Mouse (Mus musculus) G1E-ER4 (cell line): ENCODE measurements around the gene Smchd1. TPM values are rescaled to one million over a fixed set of nuclear protein-coding genes. Genes with fewer than 3 reads are reported as not detected.

Experiments used
- GATA1 ChIP-seq: IDR thresholded peaks from one replicate; pipeline ENCODE4 v1.8.0; 2012; ENCODE audit warnings: low read length, inconsistent platforms
- polyA plus RNA-seq: library from polyadenylated mRNA; stranded (reverse); fragments of >175 nt; gene quantifications from 2 replicates; pipeline ENCODE4 v1.2.3, GENCODE M21; 2012

Gene Smchd1
- polyA plus RNA-seq, 1 experiment = 17.8 TPM

DNA sequence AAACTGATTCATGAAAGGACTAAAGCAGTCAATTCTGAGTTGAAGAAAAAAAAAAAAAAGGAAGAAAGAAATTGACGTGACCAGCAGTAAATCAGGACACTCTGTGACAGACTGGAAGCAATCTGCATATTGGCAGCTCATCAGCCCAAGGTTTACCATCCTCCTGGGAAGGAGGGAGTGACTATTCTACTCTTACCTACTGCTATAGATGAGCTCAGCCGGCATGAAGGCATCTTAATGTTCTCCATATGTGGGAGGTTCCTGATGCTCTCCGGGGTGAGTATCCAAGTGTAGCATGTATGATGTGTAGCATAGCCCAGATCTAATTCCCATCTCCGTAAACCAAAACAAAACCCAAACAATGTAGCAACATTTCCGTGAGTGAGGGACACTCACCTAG is 173.7 kb downstream of the Smchd1 start:
- no peak for TF ChIP-seq GATA1

DNA sequence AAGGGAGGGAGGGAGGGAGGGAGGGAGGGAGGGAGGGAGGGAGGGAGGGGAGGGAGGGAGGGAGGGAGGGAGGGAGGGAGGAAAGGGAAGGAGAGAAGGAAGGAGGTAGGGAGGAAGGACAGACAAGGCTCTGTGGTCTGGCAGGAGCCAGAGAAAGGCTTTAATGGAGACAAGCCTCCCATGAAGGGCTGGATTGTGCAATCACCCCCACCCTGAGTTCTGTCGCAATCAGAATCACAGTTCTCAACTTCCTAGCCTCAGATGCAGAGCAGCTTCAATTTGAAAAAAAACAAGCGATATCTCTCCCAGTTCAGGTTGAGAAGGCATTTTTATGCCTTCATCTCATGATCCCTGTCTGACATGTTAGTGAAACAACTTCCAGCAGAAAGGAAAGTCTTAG is 174.8 kb downstream of the Smchd1 start:
- TF ChIP-seq GATA1 = no peak

DNA sequence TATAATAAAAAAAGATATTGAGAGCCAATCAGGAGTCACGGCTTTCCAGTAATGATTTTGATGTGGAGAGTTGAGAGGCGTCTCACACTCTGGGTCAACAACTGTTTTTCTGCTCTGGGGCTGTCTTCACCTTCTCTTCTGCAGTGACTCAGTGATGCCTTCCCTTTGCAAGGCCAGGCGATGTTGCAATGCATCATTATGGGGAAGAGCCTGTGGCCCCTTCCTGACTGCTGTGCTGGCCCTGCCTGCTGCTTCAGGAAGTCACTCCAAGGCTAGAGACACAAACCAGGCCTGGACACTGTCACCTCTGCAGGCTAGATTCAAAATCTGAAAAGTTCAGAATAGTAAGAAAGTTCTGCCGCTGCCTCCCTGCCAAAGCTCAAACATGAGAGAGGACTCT is 175.3 kb downstream of the Smchd1 start:
- TF ChIP-seq GATA1 = no peak

DNA sequence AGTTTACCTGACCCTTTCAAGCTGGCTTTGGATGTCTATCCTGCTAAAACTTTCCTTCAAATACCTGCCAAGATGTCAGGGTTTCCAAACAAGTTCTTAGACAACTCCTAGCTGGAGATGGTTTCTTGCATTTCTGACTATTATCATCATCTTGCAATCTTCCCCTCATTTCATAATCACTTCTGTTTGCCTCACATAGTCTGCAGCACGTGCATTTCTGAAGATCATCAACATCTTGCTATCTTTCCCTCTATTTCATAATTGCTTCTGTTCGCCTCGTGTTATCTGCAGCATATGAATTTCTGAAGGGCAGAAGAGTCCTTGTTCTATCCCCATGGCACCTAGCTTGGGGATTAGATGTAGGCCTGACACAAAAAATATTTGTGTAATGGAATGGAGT is 180.6 kb downstream of the Smchd1 start:
- TF ChIP-seq GATA1 = no peak

Other genes starting within 250 kb of the Smchd1 start
- 115 and 163 TPM in 2 replicates for gene Emilin2, start 163.4 kb downstream of the Smchd1 start, polyA plus RNA-seq
- 0.05 TPM in 1 of 2 replicates, not detected in the other for gene Gm4707, start 15.4 kb downstream of the Smchd1 start, polyA plus RNA-seq
- gene Ndc80, start 51.5 kb upstream of the Smchd1 start, polyA plus RNA-seq = 1.6 and 9.4 TPM in 2 replicates
- not detected in 2 replicates for gene Spdya, start 76.7 kb upstream of the Smchd1 start, polyA plus RNA-seq
- 53.5 and 58.7 TPM in 2 replicates for gene Wdr43, start 140.6 kb upstream of the Smchd1 start, polyA plus RNA-seq
- gene Togaram2, start 197.9 kb upstream of the Smchd1 start, polyA plus RNA-seq = not detected in 2 replicates